Mouse (Mus musculus) embryo, embryonic 10.5 days (tissue): ENCODE results near the gene Igsf1.

Source experiments
- DNase-seq: peaks from one replicate; pipeline ENCODE4 v3.0.0-alpha.2; 2015; ENCODE audit warnings: low spot score

Gene Igsf1

GRCm38 (mm10) chrX:49797213-49798019 is at the start of gene Igsf1:
Gene Igsf1 (minus strand): TSS chrX:49797749.
- DNase-seq = peak; percentile 75

GRCm38 (mm10) chrX:49770828-49771227 is 26.7 kb downstream of the Igsf1 start:
- DNase-seq = no peak

- no peak for DNase-seq
Measured at GRCm38 (mm10) chrX:49745192-49745591, 52.4 kb downstream of the Igsf1 start.

GRCm38 (mm10) chrX:49734959-49735358 is 62.6 kb downstream of the Igsf1 start, which contains the start of gene Olfr1321:
Gene Olfr1321 (minus strand): TSS chrX:49735059.
- DNase-seq = no peak
